Mouse (Mus musculus) limb, embryonic 14.5 days (tissue): ENCODE measurements around the gene Tmem51. TPM values are rescaled to one million over a fixed set of nuclear protein-coding genes. Genes with fewer than 3 reads are reported as not detected.

Source experiments
- ATAC-seq: fragments of 200-750 bp; cut with Nextera tagmentation; 2 replicates; pipeline ENCODE4 v1.8.0; 2017; ENCODE audit warnings: low read depth, moderate number of reproducible peaks, moderate TSS enrichment; ENCODE audit not compliant: low FRiP score
- DNase-seq: peaks from one replicate; pipeline ENCODE4 v3.0.0-alpha.2; 2015; ENCODE audit warnings: low spot score
- H3K27ac ChIP-seq: fragments of 300-500 bp; sonication (generic); replicated peaks from 2 replicates; pipeline ENCODE4 v1.5.1; 2014; ENCODE audit warnings: low read depth, mild to moderate bottlenecking, low read length, moderate library complexity, mixed read lengths
- H3K27me3 ChIP-seq: fragments of 300-500 bp; sonication (generic); 2 replicates; pipeline ENCODE4 v1.6.1; 2014; ENCODE audit warnings: low read length, mixed read lengths; ENCODE audit not compliant: control insufficient read depth, insufficient read depth
- H3K36me3 ChIP-seq: fragments of 300-500 bp; sonication (generic); 2 replicates; pipeline ENCODE4 v1.6.1; 2014; ENCODE audit warnings: mild to moderate bottlenecking, low read length, moderate library complexity, mixed read lengths; ENCODE audit not compliant: control insufficient read depth, insufficient read depth
- H3K4me1 ChIP-seq: fragments of 300-500 bp; sonication (generic); 2 replicates; pipeline ENCODE4 v1.6.1; 2014; ENCODE audit warnings: antibody characterized with exemption, low read length, mixed read lengths; ENCODE audit not compliant: control insufficient read depth, insufficient read depth
- H3K4me2 ChIP-seq: fragments of 300-500 bp; sonication (generic); replicated peaks from 2 replicates; pipeline ENCODE4 v1.6.1; 2014; ENCODE audit warnings: low read depth, mild to moderate bottlenecking, low read length, moderate library complexity; ENCODE audit not compliant: severe bottlenecking
- H3K4me3 ChIP-seq: fragments of 300-500 bp; sonication (generic); replicated peaks from 2 replicates; pipeline ENCODE4 v1.5.1; 2014; ENCODE audit warnings: low read length
- H3K9ac ChIP-seq: fragments of 300-500 bp; sonication (generic); 2 replicates; pipeline ENCODE4 v1.6.1; 2014; ENCODE audit warnings: mild to moderate bottlenecking, low read depth, low read length, moderate library complexity; ENCODE audit not compliant: severe bottlenecking
- H3K9me3 ChIP-seq: fragments of 300-500 bp; sonication (generic); 2 replicates; pipeline ENCODE4 v1.6.1; 2016; ENCODE audit warnings: low read length; ENCODE audit not compliant: control insufficient read depth
- POLR2A ChIP-seq: fragments of 200-500 bp; IDR thresholded peaks from 2 replicates; pipeline ENCODE4 v1.8.0; 2012; ENCODE audit warnings: inconsistent platforms, mild to moderate bottlenecking, moderate library complexity, borderline replicate concordance; ENCODE audit not compliant: insufficient read depth, insufficient read length; ENCODE audit errors: extremely low read depth
- WGBS: fragments of 180-500 bp; shearing (Covaris S2); extraction: QIAGEN DNeasy Blood & Tissue Kit; methylation state at CpG from one replicate; pipeline ENCODE4 v1.1.7; 2014; 5-methylcytosine and 5-hydroxymethylcytosine counted together
- polyA plus RNA-seq, 2 experiments: library from polyadenylated mRNA; depleted of rRNA in 1 of 2; stranded (reverse) in 1 of 2; unstranded in 1 of 2; fragments of >200 nt; fragmentation: Nextera tagmentation in 1 of 2; extraction: Ambion mirVana in 1 of 2; gene quantifications; 2 replicates each; pipeline versions ENCODE4 v1.2.1 to v1.2.3; 2012 to 2014

Tmem51 gene
- polyA plus RNA-seq, 2 experiments = 12.0 to 19.2 TPM

DNA sequence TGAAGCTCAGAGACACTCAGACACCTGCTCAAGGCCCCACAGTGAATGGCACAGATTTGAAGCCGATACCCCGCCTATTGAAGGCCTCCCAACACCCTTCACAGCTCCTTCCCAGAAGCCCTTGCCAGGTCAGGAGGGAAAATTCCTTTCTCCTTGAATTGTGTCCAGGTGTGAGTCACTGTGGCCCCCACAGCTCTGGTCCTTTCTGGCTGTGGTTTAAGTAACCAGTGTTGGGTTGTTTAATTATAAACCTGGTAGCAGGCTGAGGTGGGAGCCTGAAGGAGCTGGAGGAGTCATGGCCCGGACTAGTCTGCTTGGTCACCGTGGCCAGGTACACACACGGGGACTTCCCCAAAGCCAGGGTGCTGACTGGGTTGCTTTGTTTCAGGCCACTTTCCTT, 37.1 kb downstream of the Tmem51 start:
- DNase-seq = no peak
- Histone ChIP-seq H3K9ac (no peak overlapping the region), H3K4me2 (no peak overlapping the region), H3K27ac (no peak overlapping the region), H3K9me3 (no peaks in the 10 kb centered on the region), H3K4me3 (no peak overlapping the region), H3K36me3 (no peaks in the 10 kb centered on the region), H3K27me3 (no peaks in the 10 kb centered on the region), H3K4me1 (peaks cover 11% of the 10 kb centered on the region)
- 80% methylated on average over 5 of the region's 5 CpGs for WGBS
- no peak for TF ChIP-seq POLR2A
- no peak for ATAC-seq

GRCm38 (mm10) chr4:142046496-142046895, 37.6 kb downstream of the Tmem51 start:
- no peaks in the 10 kb centered on the region for H3K27me3 ChIP-seq
- no peak overlapping the region for H3K27ac ChIP-seq
- H3K36me3 ChIP-seq = no peaks in the 10 kb centered on the region
- DNase-seq (no peak), ATAC-seq (no peak)
- WGBS = 80% methylated on average over 7 of the region's 7 CpGs
- no peaks in the 10 kb centered on the region for H3K9me3 ChIP-seq
- H3K4me3 ChIP-seq = no peak overlapping the region
- TF ChIP-seq POLR2A = no peak
- H3K4me1 ChIP-seq = peaks cover 15% of the 10 kb centered on the region
- H3K9ac ChIP-seq = no peak overlapping the region
- no peak overlapping the region for H3K4me2 ChIP-seq

- Histone ChIP-seq H3K9ac (no peak overlapping the region), H3K27me3 (no peaks in the 10 kb centered on the region), H3K4me3 (no peak overlapping the region), H3K4me1 (peaks cover 17% of the 10 kb centered on the region), H3K9me3 (no peaks in the 10 kb centered on the region), H3K36me3 (no peaks in the 10 kb centered on the region), H3K4me2 (no peak overlapping the region), H3K27ac (no peak overlapping the region)
- DNase-seq = peak; percentile 36
- ATAC-seq = no peak
- 58% methylated on average over 14 of the region's 14 CpGs for WGBS
- TF ChIP-seq POLR2A = no peak
Observed at GRCm38 (mm10) chr4:142045595-142046163, 38.4 kb downstream of the Tmem51 start.

- Histone ChIP-seq H3K27ac (no peak overlapping the region), H3K4me1 (peaks cover 17% of the 10 kb centered on the region), H3K4me3 (no peak overlapping the region), H3K36me3 (no peaks in the 10 kb centered on the region), H3K4me2 (no peak overlapping the region), H3K9me3 (no peaks in the 10 kb centered on the region), H3K27me3 (no peaks in the 10 kb centered on the region), H3K9ac (no peak overlapping the region)
- no peak for TF ChIP-seq POLR2A
- 52% methylated on average over 12 of the region's 12 CpGs for WGBS
- DNase-seq (no peak), ATAC-seq (no peak)
Observed at GRCm38 (mm10) chr4:142044452-142044851, 39.7 kb downstream of the Tmem51 start.

DNA sequence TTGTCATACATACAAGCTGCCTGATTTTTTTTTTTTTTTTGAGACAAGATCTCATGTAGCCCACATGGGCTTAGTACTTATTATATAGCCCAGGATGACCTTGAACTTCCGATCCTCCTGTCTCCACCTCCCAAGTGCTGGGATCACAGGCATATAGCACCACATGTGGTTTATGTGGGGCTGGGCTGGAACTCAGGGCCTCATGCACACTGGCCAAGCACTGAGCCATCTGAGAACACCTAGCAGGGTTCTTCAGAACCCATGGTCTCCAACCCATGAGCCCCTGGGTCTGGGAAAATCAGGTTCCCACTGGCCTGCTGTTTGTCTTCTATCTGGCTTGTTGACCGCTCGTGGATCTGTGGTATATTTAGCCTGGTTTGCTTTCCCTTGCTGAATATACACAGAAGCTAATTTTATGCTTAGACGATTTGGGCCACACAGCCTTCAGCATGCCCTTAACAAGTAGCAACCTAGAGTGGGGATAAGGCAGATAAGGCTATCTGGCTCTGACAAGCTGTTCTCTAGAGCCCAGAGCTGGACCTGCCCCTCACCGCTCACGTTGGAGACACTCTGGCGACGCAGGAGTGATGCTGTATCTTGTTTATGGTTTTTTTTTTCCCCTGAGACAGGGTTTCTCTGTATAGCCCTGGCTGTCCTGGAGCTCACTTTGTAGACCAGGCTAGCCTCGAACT, 44.3 kb downstream of the Tmem51 start:
- no peaks in the 10 kb centered on the region for H3K9me3 ChIP-seq
- no peaks in the 10 kb centered on the region for H3K27me3 ChIP-seq
- 90% methylated on average over 9 of the region's 9 CpGs for WGBS
- ATAC-seq (no peak), DNase-seq (no peak)
- H3K4me2 ChIP-seq = no peak overlapping the region
- TF ChIP-seq POLR2A = no peak
- H3K4me3 ChIP-seq = no peak overlapping the region
- no peak overlapping the region for H3K9ac ChIP-seq
- H3K36me3 ChIP-seq = peaks cover 3% of the 10 kb centered on the region; the same call in 1 of the 2 replicates
- H3K4me1 ChIP-seq = peaks cover 33% of the 10 kb centered on the region
- H3K27ac ChIP-seq = no peak overlapping the region
